Mouse (Mus musculus) embryonic facial prominence, embryonic 13.5 days (tissue): Measurements from ENCODE around the gene Vamp2. TPM values are rescaled to one million over a fixed set of nuclear protein-coding genes. Genes with fewer than 3 reads are reported as not detected.

Experiments used
- ATAC-seq: fragments of 200-750 bp; cut with Nextera tagmentation; 2 replicates; pipeline ENCODE4 v1.8.0; 2017; ENCODE audit warnings: low read depth; ENCODE audit not compliant: insufficient number of reproducible peaks, insufficient read depth, low FRiP score, low TSS enrichment
- H3K27ac ChIP-seq: fragments of 300-500 bp; sonication (generic); 2 replicates; pipeline ENCODE4 v1.5.1; 2015; ENCODE audit warnings: moderate library complexity, mild to moderate bottlenecking, inconsistent platforms
- H3K27me3 ChIP-seq: fragments of 300-500 bp; sonication (generic); 2 replicates; pipeline ENCODE4 v1.6.1; 2015; ENCODE audit warnings: mild to moderate bottlenecking, inconsistent platforms
- H3K36me3 ChIP-seq: fragments of 300-500 bp; sonication (generic); 2 replicates; pipeline ENCODE4 v1.6.1; 2015; ENCODE audit warnings: mild to moderate bottlenecking, inconsistent platforms
- H3K4me1 ChIP-seq: fragments of 300-500 bp; sonication (generic); 2 replicates; pipeline ENCODE4 v1.6.1; 2015; ENCODE audit warnings: inconsistent platforms
- H3K4me2 ChIP-seq: fragments of 300-500 bp; sonication (generic); 2 replicates; pipeline ENCODE4 v1.6.1; 2015; ENCODE audit warnings: moderate library complexity, mild to moderate bottlenecking, inconsistent platforms
- H3K4me3 ChIP-seq: fragments of 300-500 bp; sonication (generic); 2 replicates; pipeline ENCODE4 v1.5.1; 2015; ENCODE audit warnings: mild to moderate bottlenecking, inconsistent platforms
- H3K9ac ChIP-seq: fragments of 300-500 bp; sonication (generic); 2 replicates; pipeline ENCODE4 v1.6.1; 2015; ENCODE audit warnings: mild to moderate bottlenecking, inconsistent platforms
- H3K9me3 ChIP-seq: fragments of 300-500 bp; sonication (generic); 2 replicates; pipeline ENCODE4 v1.6.1; 2016; ENCODE audit warnings: inconsistent platforms
- WGBS: fragments of 180-500 bp; shearing (Covaris S2); methylation state at CpG from one replicate; pipeline ENCODE4 v1.1.7; 2015; ENCODE audit warnings: mixed read lengths; 5-methylcytosine and 5-hydroxymethylcytosine counted together
- polyA plus RNA-seq: library from polyadenylated mRNA; unstranded; fragments of >200 nt; fragmentation: Nextera tagmentation; extraction: Ambion mirVana; gene quantifications from 2 replicates; pipeline ENCODE4 v1.2.1, GENCODE M21; 2015

Vamp2 gene
- 91.5 and 101 TPM in 2 replicates for polyA plus RNA-seq

DNA sequence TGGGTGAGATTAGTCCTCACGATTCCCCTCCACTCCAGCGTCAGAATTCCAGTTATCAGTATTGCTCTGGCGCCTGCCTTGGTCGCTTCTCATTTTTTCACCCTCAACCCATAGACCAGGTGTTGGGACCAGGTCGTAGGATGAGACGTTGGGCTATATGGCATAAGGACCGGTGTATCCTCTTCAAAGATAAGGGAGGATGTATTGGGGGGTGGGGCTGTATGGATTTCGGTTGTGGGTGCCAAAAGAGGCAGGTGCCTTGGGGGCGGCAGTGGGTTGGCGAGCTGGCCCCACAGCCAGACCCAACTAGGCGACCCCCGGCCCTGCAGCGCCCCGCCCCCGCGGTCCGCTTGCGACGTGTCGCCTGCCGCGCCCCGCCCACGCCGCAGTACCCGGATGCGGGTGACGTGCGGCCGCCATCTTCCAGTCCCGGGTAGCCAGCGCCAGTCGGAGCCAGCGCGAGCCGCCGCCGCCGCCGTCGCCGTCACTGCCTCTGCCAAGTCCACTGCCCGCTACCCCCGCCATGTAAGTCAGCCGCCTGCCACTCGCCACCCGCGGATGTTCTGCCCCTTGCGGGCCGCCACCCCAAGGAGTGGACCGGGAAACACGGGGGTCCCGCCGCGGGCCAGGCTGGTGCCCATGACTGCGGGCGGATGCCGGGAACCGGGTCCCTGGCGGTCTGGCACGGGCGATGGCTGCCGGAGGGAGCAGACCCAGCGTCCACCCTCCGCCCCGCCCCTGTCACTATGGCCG is at the start of gene Vamp2:
Gene Vamp2, plus strand, starts transcription at position 388 of the 753 bp plus-strand sequence.
- Histone ChIP-seq H3K9ac (peak within 1 kb of the TSS; percentile 96), H3K4me2 (peak within 1 kb of the TSS; percentile 93), H3K36me3 (peaks cover 37% of the 10 kb centered on the region), H3K27ac (peak within 1 kb of the TSS; percentile 86), H3K4me3 (peak within 1 kb of the TSS; percentile 73), H3K9me3 (no peaks in the 10 kb centered on the region), H3K27me3 (no peaks in the 10 kb centered on the region), H3K4me1 (peaks cover 43% of the 10 kb centered on the region)
- 2% methylated on average over 60 of the region's 67 CpGs for WGBS
- peak; percentile 75; the same call in 1 of the 2 replicates for ATAC-seq

DNA sequence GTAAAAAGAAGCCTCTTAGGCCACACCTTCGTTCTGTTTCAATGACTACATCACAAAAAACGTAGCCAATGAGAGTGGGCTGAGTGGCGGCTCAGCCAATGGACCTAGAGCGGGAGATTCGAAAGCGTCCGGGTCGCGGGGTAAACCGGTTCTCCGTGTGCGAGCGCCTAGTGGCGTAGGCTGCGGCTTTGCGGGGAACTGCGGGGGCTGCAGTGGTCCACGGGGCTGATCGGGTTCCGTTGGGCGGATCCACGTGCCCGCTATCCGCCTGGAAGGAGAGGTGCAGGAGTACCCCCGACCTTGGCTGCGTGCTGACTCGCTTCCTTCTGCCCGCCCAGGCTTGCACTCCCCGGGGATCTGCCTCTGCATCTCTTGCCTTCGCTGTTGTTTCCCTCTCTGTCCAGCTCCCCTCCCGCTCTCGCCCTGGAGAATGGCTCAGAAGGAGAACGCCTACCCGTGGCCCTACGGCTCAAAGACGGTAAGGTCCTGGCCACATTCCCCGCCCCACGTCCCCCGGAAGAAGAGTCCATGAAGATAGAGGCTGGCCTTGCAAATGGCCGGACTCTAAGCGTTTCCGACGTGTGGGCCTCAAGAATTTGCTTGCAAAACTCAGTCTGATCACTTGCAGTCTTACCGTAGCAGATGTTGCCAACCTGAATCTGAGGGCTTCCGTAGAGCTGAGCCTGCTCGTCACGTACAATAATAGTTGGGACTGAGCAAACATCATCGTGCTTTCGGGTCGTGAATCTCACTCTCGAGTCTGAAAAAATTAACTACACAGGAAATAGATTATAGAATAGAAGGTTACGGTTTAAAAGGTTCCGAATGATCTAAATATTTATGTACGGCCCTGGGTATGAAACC is 42.5 kb upstream of the Vamp2 start, which contains the start of gene Aurkb:
Gene Aurkb, plus strand, starts transcription at position 117 of the 864 bp plus-strand sequence.
- H3K4me1 ChIP-seq = peaks cover 32% of the 10 kb centered on the region
- ATAC-seq = peak; percentile 59
- H3K27me3 ChIP-seq = no peaks in the 10 kb centered on the region
- no peaks in the 10 kb centered on the region for H3K9me3 ChIP-seq
- peaks cover 31% of the 10 kb centered on the region for H3K36me3 ChIP-seq
- H3K27ac ChIP-seq = peak within 1 kb of the TSS; percentile 87
- peak within 1 kb of the TSS; percentile 86 for H3K4me3 ChIP-seq
- peak within 1 kb of the TSS; percentile 88 for H3K4me2 ChIP-seq
- WGBS = under 1% methylated on average over 54 of the region's 54 CpGs
- H3K9ac ChIP-seq = peak within 1 kb of the TSS; percentile 85

DNA sequence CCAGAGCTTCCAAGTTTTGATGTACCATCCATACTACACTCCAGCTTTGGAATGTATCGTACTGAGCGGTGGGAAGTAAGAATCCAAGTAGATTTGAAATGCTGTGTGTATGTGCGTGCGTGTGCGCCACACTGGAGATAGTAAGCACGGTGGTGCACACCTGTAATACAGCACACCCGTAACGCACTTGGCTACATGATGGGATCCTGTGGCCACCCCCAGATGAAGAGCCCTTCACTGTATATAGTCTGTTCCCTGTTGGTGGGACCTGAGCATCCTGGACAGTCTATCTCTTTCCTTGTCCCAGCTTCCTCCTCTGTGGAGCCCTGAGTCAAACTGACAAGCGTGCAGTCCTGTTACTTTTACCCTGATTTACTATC is 41.9 kb upstream of the Vamp2 start:
- Histone ChIP-seq H3K4me3 (peak overlapping the region; percentile 86), H3K36me3 (peaks cover 36% of the 10 kb centered on the region), H3K27ac (no peak overlapping the region), H3K4me1 (peaks cover 32% of the 10 kb centered on the region), H3K27me3 (no peaks in the 10 kb centered on the region), H3K4me2 (peak overlapping the region; percentile 88), H3K9me3 (no peaks in the 10 kb centered on the region), H3K9ac (peak overlapping the region; percentile 85)
- WGBS = 15% methylated on average over 9 of the region's 9 CpGs
- ATAC-seq = no peak

GRCm38 (mm10) chr11:69047592-69047991 is 40.7 kb upstream of the Vamp2 start:
- Histone ChIP-seq H3K9me3 (no peaks in the 10 kb centered on the region), H3K9ac (peak overlapping the region; percentile 32; the same call in 1 of the 2 replicates), H3K4me2 (peak overlapping the region; percentile 88), H3K27ac (no peak overlapping the region), H3K36me3 (peaks cover 40% of the 10 kb centered on the region), H3K27me3 (no peaks in the 10 kb centered on the region), H3K4me1 (peaks cover 32% of the 10 kb centered on the region), H3K4me3 (peak overlapping the region; percentile 86; the same call in 1 of the 2 replicates)
- 87% methylated on average over 12 of the region's 12 CpGs for WGBS
- ATAC-seq = no peak

GRCm38 (mm10) chr11:69048151-69048550 is 40.1 kb upstream of the Vamp2 start:
- no peak for ATAC-seq
- Histone ChIP-seq H3K4me3 (no peak overlapping the region), H3K27me3 (no peaks in the 10 kb centered on the region), H3K9ac (peak overlapping the region; percentile 22; the same call in 1 of the 2 replicates), H3K4me1 (peaks cover 32% of the 10 kb centered on the region), H3K36me3 (peaks cover 43% of the 10 kb centered on the region), H3K4me2 (0 out of 2 replicates have a peak overlapping the region, but pooled peaks have one; percentile 88), H3K9me3 (no peaks in the 10 kb centered on the region), H3K27ac (no peak overlapping the region)
- 93% methylated on average over 14 of the region's 14 CpGs for WGBS

GRCm38 (mm10) chr11:69050748-69051147 is 37.5 kb upstream of the Vamp2 start:
- peaks cover 56% of the 10 kb centered on the region for H3K36me3 ChIP-seq
- no peaks in the 10 kb centered on the region for H3K27me3 ChIP-seq
- H3K27ac ChIP-seq = no peak overlapping the region
- 94% methylated on average over 8 of the region's 8 CpGs for WGBS
- ATAC-seq = no peak
- no peak overlapping the region for H3K4me2 ChIP-seq
- H3K4me1 ChIP-seq = peaks cover 32% of the 10 kb centered on the region
- no peak overlapping the region for H3K4me3 ChIP-seq
- no peaks in the 10 kb centered on the region for H3K9me3 ChIP-seq
- H3K9ac ChIP-seq = no peak overlapping the region

- WGBS = 87% methylated on average over 4 of the region's 4 CpGs
- no peak overlapping the region for H3K27ac ChIP-seq
- no peaks in the 10 kb centered on the region for H3K27me3 ChIP-seq
- no peak overlapping the region for H3K9ac ChIP-seq
- H3K9me3 ChIP-seq = no peaks in the 10 kb centered on the region
- H3K4me3 ChIP-seq = no peak overlapping the region
- peaks cover 25% of the 10 kb centered on the region for H3K4me1 ChIP-seq
- H3K36me3 ChIP-seq = peaks cover 56% of the 10 kb centered on the region
- no peak overlapping the region for H3K4me2 ChIP-seq
- ATAC-seq = no peak
Observed at GRCm38 (mm10) chr11:69051771-69052170, 36.5 kb upstream of the Vamp2 start.

DNA sequence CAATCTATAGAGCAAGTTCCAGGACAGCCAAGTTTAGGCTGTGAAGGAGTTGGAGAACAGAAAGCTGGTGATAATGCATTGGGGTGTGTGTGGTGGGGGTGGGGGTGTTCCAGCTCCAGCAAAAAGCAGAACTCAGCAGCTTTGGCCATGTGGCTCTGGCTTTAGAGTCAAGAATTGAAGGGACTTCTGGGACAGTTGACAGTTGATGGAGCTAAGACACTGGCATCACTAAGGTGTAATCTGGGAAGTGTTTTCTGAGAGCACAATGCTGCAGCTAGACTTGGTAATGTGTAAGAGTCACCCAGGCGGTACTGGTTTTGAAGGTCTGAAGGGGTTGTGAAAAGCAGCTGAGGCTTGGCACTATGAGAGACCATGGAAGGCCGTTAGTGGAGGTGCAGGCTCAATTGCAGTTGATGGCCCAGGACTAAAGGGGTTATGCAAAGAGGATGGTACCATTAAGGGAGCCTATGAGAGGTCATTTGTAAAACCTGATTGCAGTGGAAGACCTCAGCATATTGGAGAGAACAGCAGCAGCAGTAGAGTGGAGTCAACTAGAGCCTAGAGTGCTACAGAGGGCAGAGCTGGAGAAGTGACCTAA is 35.4 kb upstream of the Vamp2 start:
- no peaks in the 10 kb centered on the region for H3K27me3 ChIP-seq
- H3K4me2 ChIP-seq = no peak overlapping the region
- no peaks in the 10 kb centered on the region for H3K9me3 ChIP-seq
- no peak for ATAC-seq
- no peak overlapping the region for H3K9ac ChIP-seq
- no peak overlapping the region for H3K4me3 ChIP-seq
- WGBS = 92% methylated on average over 2 of the region's 2 CpGs
- H3K4me1 ChIP-seq = peaks cover 15% of the 10 kb centered on the region
- peaks cover 51% of the 10 kb centered on the region for H3K36me3 ChIP-seq
- H3K27ac ChIP-seq = no peak overlapping the region

GRCm38 (mm10) chr11:69053848-69054247 is 34.4 kb upstream of the Vamp2 start:
- no peaks in the 10 kb centered on the region for H3K9me3 ChIP-seq
- H3K27ac ChIP-seq = no peak overlapping the region
- no peak overlapping the region for H3K9ac ChIP-seq
- H3K4me2 ChIP-seq = no peak overlapping the region
- peaks cover 15% of the 10 kb centered on the region for H3K4me1 ChIP-seq
- H3K4me3 ChIP-seq = no peak overlapping the region
- ATAC-seq = no peak
- WGBS = 78% methylated on average over 3 of the region's 3 CpGs
- H3K27me3 ChIP-seq = no peaks in the 10 kb centered on the region
- peaks cover 42% of the 10 kb centered on the region for H3K36me3 ChIP-seq

- no peak for ATAC-seq
- H3K27me3 ChIP-seq = no peaks in the 10 kb centered on the region
- H3K4me3 ChIP-seq = peak overlapping the region; percentile 81
- H3K27ac ChIP-seq = peak overlapping the region; percentile 87; the same call in 1 of the 2 replicates
- H3K4me1 ChIP-seq = peaks cover 24% of the 10 kb centered on the region
- WGBS = 69% methylated on average over 2 of the region's 2 CpGs
- peak overlapping the region; percentile 84 for H3K4me2 ChIP-seq
- peak overlapping the region; percentile 76 for H3K9ac ChIP-seq
- H3K36me3 ChIP-seq = peaks cover 12% of the 10 kb centered on the region
- no peaks in the 10 kb centered on the region for H3K9me3 ChIP-seq
Observed at GRCm38 (mm10) chr11:69058265-69058664, 30.0 kb upstream of the Vamp2 start.

DNA sequence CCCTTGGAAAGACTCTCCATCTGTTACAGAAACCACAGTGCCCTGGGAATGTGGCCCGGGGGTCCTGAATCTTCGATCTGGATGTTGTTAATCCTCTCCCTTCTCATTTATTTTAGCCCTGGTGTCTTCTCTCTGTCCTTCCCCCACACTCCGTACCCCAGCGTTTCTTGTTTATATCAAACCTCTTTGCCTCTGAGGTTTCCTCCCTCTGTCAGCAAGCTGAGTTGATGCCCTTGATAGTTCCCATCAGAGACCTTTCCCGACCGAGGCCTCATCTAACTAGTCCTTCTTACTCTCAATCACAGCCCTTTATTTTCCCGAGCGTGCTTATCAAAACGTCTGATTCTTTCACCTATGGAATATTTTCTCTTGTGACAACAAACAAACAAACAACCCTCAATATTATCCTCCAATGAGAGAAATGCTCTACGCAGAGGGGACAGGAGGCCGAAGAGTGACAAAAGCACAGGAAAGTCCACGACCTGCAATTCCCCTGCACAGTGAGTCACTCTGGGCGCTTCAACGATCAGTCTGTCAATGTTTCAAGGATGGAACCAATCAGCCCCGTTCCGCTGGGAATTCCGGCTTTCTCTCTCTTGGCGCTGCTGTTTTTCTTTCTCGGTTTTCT is 29.4 kb upstream of the Vamp2 start:
- H3K9ac ChIP-seq = peak overlapping the region; percentile 76
- H3K27me3 ChIP-seq = no peaks in the 10 kb centered on the region
- H3K9me3 ChIP-seq = no peaks in the 10 kb centered on the region
- H3K4me3 ChIP-seq = peak overlapping the region; percentile 81
- under 1% methylated on average over 19 of the region's 19 CpGs for WGBS
- H3K4me1 ChIP-seq = peaks cover 24% of the 10 kb centered on the region
- H3K4me2 ChIP-seq = peak overlapping the region; percentile 84
- no peak for ATAC-seq
- H3K27ac ChIP-seq = peak overlapping the region; percentile 87
- peaks cover 6% of the 10 kb centered on the region for H3K36me3 ChIP-seq
